14 mouse cellular contexts compared by ENCODE assay signal in genomic region chr9:72183925-72184324, GRCm38 (mm10).
DNase-seq lines count a peak whose midpoint lies in the region; ATAC-seq lines count a peak whose summit lies in the region.
"Had no signal": no experiment of that assay in that cellular context is flagged by ENCODE, and none has a peak within 500 bp of the region (broad histone marks: within the 10 kb centered on the region; RNA-seq: fewer than 3 reads in every experiment).

No protein-coding gene starts in this region.

- 0 out of 2 replicates have a peak, but pooled peaks have one; percentile 26 for ATAC-seq in forebrain, embryonic 15.5 days (replicated peaks)
- ATAC-seq in forebrain, embryonic 12.5 days (ENCODE audit: low FRiP score) = no peak
- ATAC-seq: activated CD4-positive, CD25-positive, alpha-beta regulatory T cell, adult 4 months had no signal

- 0 out of 2 replicates have a peak, but pooled peaks cover 10% of the 10 kb centered on the region for H3K4me1 ChIP-seq in forebrain, embryonic 15.5 days
- H3K4me1 ChIP-seq in forebrain, embryonic 12.5 days = no peaks in the 10 kb centered on the region
- H3K4me1 ChIP-seq: liver, embryonic 13.5 days; neural tube, embryonic 12.5 days had no signal

- H3K36me3 ChIP-seq in forebrain, embryonic 15.5 days = no peaks in the 10 kb centered on the region
- no peaks in the 10 kb centered on the region for H3K36me3 ChIP-seq in forebrain, embryonic 12.5 days (replicated peaks)
- H3K36me3 ChIP-seq: liver, embryonic 13.5 days; neural tube, embryonic 12.5 days had no signal

- no peaks in the 10 kb centered on the region for H3K9me3 ChIP-seq in forebrain, embryonic 15.5 days
- H3K9me3 ChIP-seq in forebrain, embryonic 12.5 days = no peaks in the 10 kb centered on the region
- H3K9me3 ChIP-seq: liver, embryonic 13.5 days; neural tube, embryonic 12.5 days had no signal

- WGBS in forebrain, embryonic 15.5 days = 59% methylated on average over 10 of the region's 10 CpGs
- WGBS in forebrain, embryonic 12.5 days = 88% methylated on average over 10 of the region's 10 CpGs

- H3K4me3 ChIP-seq in forebrain, embryonic 15.5 days = no peak overlapping the region
- no peak overlapping the region for H3K4me3 ChIP-seq in forebrain, embryonic 12.5 days (replicated peaks)
- H3K4me3 ChIP-seq: erythroblast, embryonic 14.5 days; liver, embryonic 13.5 days; neural tube, embryonic 12.5 days had no signal

- intact Hi-C loops in gastrocnemius, postnatal 14 days (cut with DNase I; ENCODE audit: low total_unique reads) = no loop called here

- H3K9ac ChIP-seq in forebrain, embryonic 15.5 days (replicated peaks) = no peak overlapping the region
- no peak overlapping the region for H3K9ac ChIP-seq in forebrain, embryonic 12.5 days
- H3K9ac ChIP-seq: liver, embryonic 13.5 days; neural tube, embryonic 12.5 days had no signal

- no peaks in the 10 kb centered on the region for H3K27me3 ChIP-seq in forebrain, embryonic 15.5 days
- H3K27me3 ChIP-seq in forebrain, embryonic 12.5 days = no peaks in the 10 kb centered on the region
- H3K27me3 ChIP-seq: liver, embryonic 13.5 days; neural tube, embryonic 12.5 days had no signal

- no peak overlapping the region for H3K27ac ChIP-seq in forebrain, embryonic 15.5 days (replicated peaks)
- H3K27ac ChIP-seq in forebrain, embryonic 12.5 days = no peak overlapping the region
- H3K27ac ChIP-seq: liver, embryonic 13.5 days; neural tube, embryonic 12.5 days had no signal

- H3K4me2 ChIP-seq in forebrain, embryonic 15.5 days (replicated peaks) = no peak overlapping the region
- H3K4me2 ChIP-seq in forebrain, embryonic 12.5 days = no peak overlapping the region
- H3K4me2 ChIP-seq: liver, embryonic 13.5 days; neural tube, embryonic 12.5 days had no signal

- peak; percentile 65 to 68 for DNase-seq in right cerebral cortex, postnatal 10 days (ENCODE audit: low spot score in 2 of 2)
- DNase-seq in right cerebral cortex, postnatal 14 days = no peak
- DNase-seq in gastrocnemius, postnatal 14 days = peak; percentile 72
- peak; percentile 59 for DNase-seq in testis, postnatal 14 days (ENCODE audit: low spot score)
- DNase-seq in kidney, adult 9 months = no peak
- DNase-seq in kidney, postnatal 4 days = no peak
- DNase-seq: kidney, postnatal 10 days; liver, embryonic 13.5 days; thymus, postnatal 4 days had no signal

Comparison
In these comparisons a context has a peak if more than half of its experiments do, and no peak if none do; other contexts are left out.
1. DNase-seq: peak in right cerebral cortex, postnatal 10 days (2 of 2), gastrocnemius, postnatal 14 days (single experiment) and testis, postnatal 14 days (single experiment); none in right cerebral cortex, postnatal 14 days (single experiment), kidney, adult 9 months (single experiment) and kidney, postnatal 4 days (0 of 2).